Mouse (Mus musculus): ENCODE data around the gene Ddx54. TPM values are rescaled to one million over a fixed set of nuclear protein-coding genes. Genes with fewer than 3 reads are reported as not detected.

Gene Ddx54
- polyA plus RNA-seq, 2 experiments: 9.9 to 12.4 TPM

DNA sequence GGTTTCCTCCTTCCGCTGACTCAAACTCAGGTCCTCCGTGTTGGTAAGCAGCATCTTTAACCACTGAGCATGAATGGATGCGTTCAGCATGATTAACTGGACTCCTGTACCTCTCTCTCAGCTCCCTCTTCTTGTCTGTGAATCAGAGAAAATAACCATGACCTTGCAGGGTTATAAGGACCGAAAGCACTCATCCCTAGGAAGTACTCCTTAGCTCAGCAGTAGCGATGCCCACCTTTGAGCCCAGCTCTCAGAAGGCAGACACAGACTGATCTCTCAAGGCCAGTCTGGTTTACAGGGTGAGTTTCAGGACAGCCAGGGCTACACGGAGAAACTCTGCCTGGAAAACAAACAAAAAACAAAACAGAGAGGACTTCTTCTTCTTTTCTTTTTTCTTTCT, 18.1 kb upstream of the Ddx54 start:
- Histone ChIP-seq H3K9me3 (ENCODE audit: control insufficient read depth, low read length) (peaks cover 3% of the 10 kb centered on the region), H3K4me1 (replicated peaks; ENCODE audit: control insufficient read depth in 2 of 2, insufficient read depth in 2 of 2, low read length in 1 of 2) (peaks cover 10 to 17% of the 10 kb centered on the region in 2 experiments), H3K36me3 (replicated peaks; ENCODE audit: control insufficient read depth, insufficient read depth, low read depth) (no peaks in the 10 kb centered on the region), H3K27ac (no peak overlapping the region), H3K4me3 (ENCODE audit: insufficient read depth in 1 of 2, low read depth in 2 of 2, low read length in 2 of 2) (no peak overlapping the region), H3K4me2 (ENCODE audit: low read depth) (no peak overlapping the region), H3K9ac (replicated peaks) (no peak overlapping the region), H3K27me3 (ENCODE audit: control insufficient read depth, insufficient read depth, low read length) (no peaks in the 10 kb centered on the region)
- TF ChIP-seq CTCF (IDR thresholded peaks at IDR 0.05; ENCODE audit: low read depth) (no peak), EP300 (IDR thresholded peaks at IDR 0.05; ENCODE audit: low read depth) (no peak)
- no peak for ATAC-seq (ENCODE audit: insufficient read depth)
- 83% methylated on average over 6 of the region's 6 CpGs for WGBS (ENCODE audit: insufficient replicate concordance)
- DNase-seq (ENCODE audit: low read depth in 3 of 3, low spot score in 3 of 3): no peak

DNA sequence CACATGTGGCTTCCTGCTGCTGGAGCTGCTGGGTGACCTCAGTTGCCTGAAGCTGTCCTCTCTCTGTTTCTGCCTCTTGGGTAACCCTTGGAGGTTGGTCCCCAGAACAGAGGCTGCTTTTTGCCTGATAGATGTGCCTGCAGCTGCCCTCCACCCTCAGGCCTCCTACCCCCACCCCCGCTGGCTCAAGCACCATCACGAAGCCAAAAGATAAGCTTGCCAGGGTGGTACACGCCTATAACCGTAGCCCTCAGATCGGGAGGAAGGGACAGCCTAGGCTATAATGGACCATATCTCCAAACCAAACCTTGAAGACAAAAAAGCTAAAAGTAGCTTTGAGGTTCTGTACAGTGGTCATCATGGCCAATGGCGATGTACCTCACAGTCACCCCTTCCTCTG, 12.9 kb upstream of the Ddx54 start:
- 8% methylated on average over 6 of the region's 6 CpGs for WGBS (ENCODE audit: insufficient replicate concordance)
- H3K4me1 ChIP-seq (replicated peaks; ENCODE audit: control insufficient read depth in 2 of 2, insufficient read depth in 2 of 2, low read length in 1 of 2): peaks cover 27 to 32% of the 10 kb centered on the region in 2 experiments
- peak overlapping the region; percentile 45 for H3K4me2 ChIP-seq (ENCODE audit: low read depth)
- TF ChIP-seq CTCF (IDR thresholded peaks at IDR 0.05; ENCODE audit: low read depth) (no peak), EP300 (IDR thresholded peaks at IDR 0.05; ENCODE audit: low read depth) (peak; percentile 77)
- H3K27me3 ChIP-seq (ENCODE audit: control insufficient read depth, insufficient read depth, low read length): no peaks in the 10 kb centered on the region
- no peaks in the 10 kb centered on the region for H3K36me3 ChIP-seq (replicated peaks; ENCODE audit: control insufficient read depth, insufficient read depth, low read depth)
- no peak overlapping the region for H3K4me3 ChIP-seq (ENCODE audit: insufficient read depth in 1 of 2, low read depth in 2 of 2, low read length in 2 of 2)
- ATAC-seq (ENCODE audit: insufficient read depth): peak; percentile 90
- H3K27ac ChIP-seq: peak overlapping the region; percentile 68
- H3K9ac ChIP-seq (replicated peaks): peak overlapping the region; percentile 33
- DNase-seq (ENCODE audit: low read depth in 3 of 3, low spot score in 3 of 3): peak in 2 of 3 experiments; percentile 57 to 61
- no peaks in the 10 kb centered on the region for H3K9me3 ChIP-seq (ENCODE audit: control insufficient read depth, low read length)

DNA sequence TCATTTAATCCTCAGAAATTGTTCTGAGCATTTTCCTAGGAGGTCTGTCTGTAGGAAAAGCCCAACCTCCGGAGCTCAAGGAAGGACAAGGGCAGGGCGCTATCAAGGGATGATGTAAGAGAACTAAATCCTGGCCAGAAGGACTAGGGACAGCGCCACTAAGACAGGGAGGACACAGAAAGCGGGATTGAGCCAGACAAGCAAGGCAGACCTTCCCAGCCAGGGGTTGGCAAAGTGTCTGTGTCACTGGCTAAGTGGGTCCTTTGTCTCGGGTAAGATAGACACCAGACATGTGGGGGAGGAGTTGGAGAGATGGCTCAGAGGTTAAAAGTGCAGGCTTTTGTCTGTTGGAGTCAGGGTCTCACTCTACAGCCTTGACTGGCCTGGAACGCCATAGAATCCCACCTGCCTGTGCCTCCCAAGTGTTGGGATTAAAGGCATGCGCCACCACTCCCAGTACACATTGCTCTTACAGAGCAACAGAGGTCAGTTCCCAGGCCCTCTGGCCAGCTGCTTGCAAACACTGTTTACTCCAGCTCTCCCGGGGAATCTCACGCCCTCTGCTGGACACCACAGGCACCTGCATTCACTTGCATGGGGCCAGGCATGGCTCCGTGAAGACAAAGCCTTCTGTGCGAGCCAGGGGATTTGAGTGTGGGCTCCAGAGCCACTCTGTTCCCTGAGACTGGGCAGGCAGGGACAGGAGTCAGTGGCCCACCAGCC, 11.4 kb upstream of the Ddx54 start:
- Histone ChIP-seq H3K4me1 (replicated peaks; ENCODE audit: control insufficient read depth in 2 of 2, insufficient read depth in 2 of 2, low read length in 1 of 2) (peaks cover 31 to 37% of the 10 kb centered on the region in 2 experiments), H3K4me3 (ENCODE audit: insufficient read depth in 1 of 2, low read depth in 2 of 2, low read length in 2 of 2) (no peak overlapping the region), H3K36me3 (replicated peaks; ENCODE audit: control insufficient read depth, insufficient read depth, low read depth) (no peaks in the 10 kb centered on the region), H3K9ac (replicated peaks) (no peak overlapping the region; the same call in 1 of the 2 replicates), H3K27me3 (ENCODE audit: control insufficient read depth, insufficient read depth, low read length) (no peaks in the 10 kb centered on the region), H3K4me2 (ENCODE audit: low read depth) (peak overlapping the region; percentile 45), H3K27ac (peak overlapping the region; percentile 12), H3K9me3 (ENCODE audit: control insufficient read depth, low read length) (no peaks in the 10 kb centered on the region)
- WGBS (ENCODE audit: insufficient replicate concordance): 52% methylated on average over 11 of the region's 11 CpGs
- TF ChIP-seq CTCF (IDR thresholded peaks at IDR 0.05; ENCODE audit: low read depth) (peak; percentile 97), EP300 (IDR thresholded peaks at IDR 0.05; ENCODE audit: low read depth) (no peak)
- ATAC-seq (ENCODE audit: insufficient read depth) (no peak), DNase-seq (ENCODE audit: low read depth in 3 of 3, low spot score in 3 of 3) (peak in 1 of 3 experiments; percentile 55)

DNA sequence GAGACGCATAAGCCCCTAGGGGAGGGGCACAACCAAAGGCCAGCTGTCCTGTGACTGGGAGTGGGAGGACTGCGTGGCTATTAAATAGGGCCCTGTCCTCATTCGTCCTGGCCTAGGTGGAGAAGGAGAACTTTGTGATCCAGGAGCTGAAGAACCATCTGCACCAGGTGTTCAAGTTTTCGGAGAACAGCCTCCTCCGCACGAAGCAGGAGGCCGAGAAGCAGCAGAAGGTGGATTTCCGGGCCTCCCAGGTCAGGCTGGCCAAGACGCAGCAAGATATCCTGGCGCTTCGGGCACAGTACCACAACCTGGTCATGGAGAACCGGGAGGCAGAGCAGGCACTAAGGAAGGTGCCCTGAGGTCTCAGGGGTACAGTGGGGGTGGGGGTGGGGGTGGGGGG, 10.3 kb upstream of the Ddx54 start:
- no peak for ATAC-seq (ENCODE audit: insufficient read depth)
- no peak overlapping the region for H3K9ac ChIP-seq (replicated peaks)
- peaks cover 31 to 37% of the 10 kb centered on the region in 2 experiments for H3K4me1 ChIP-seq (replicated peaks; ENCODE audit: control insufficient read depth in 2 of 2, insufficient read depth in 2 of 2, low read length in 1 of 2)
- TF ChIP-seq EP300 (IDR thresholded peaks at IDR 0.05; ENCODE audit: low read depth) (no peak), CTCF (IDR thresholded peaks at IDR 0.05; ENCODE audit: low read depth) (no peak)
- no peaks in the 10 kb centered on the region for H3K9me3 ChIP-seq (ENCODE audit: control insufficient read depth, low read length)
- H3K27ac ChIP-seq: no peak overlapping the region
- no peak overlapping the region for H3K4me2 ChIP-seq (ENCODE audit: low read depth)
- H3K4me3 ChIP-seq (ENCODE audit: insufficient read depth in 1 of 2, low read depth in 2 of 2, low read length in 2 of 2): no peak overlapping the region
- H3K36me3 ChIP-seq (replicated peaks; ENCODE audit: control insufficient read depth, insufficient read depth, low read depth): no peaks in the 10 kb centered on the region
- no peak for DNase-seq (ENCODE audit: low read depth in 3 of 3, low spot score in 3 of 3)
- WGBS (ENCODE audit: insufficient replicate concordance): 81% methylated on average over 12 of the region's 12 CpGs
- H3K27me3 ChIP-seq (ENCODE audit: control insufficient read depth, insufficient read depth, low read length): no peaks in the 10 kb centered on the region

DNA sequence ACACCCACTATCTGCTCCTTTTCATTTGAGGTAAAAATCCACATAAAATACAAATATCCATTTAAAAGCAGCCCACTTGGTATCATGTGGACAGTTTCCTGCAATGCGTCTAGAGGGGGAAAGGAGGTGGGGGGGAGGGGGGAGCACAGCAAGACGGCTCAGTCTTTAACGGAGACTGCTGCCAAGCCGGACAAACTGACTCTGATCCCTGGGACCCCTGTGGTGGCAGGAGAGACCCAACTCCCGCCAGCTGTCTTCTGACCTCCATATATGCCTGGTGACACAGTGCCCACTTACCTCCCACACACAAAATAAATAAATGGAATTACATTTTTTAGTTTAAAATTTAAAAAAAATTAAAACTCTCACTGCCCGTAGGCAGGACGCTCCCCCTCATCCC, 9.0 kb upstream of the Ddx54 start:
- H3K4me2 ChIP-seq (ENCODE audit: low read depth): no peak overlapping the region
- no peak for DNase-seq (ENCODE audit: low read depth in 3 of 3, low spot score in 3 of 3)
- no peak for TF ChIP-seq EP300 (IDR thresholded peaks at IDR 0.05; ENCODE audit: low read depth)
- no peak for TF ChIP-seq CTCF (IDR thresholded peaks at IDR 0.05; ENCODE audit: low read depth)
- H3K9ac ChIP-seq (replicated peaks): no peak overlapping the region
- H3K27me3 ChIP-seq (ENCODE audit: control insufficient read depth, insufficient read depth, low read length): no peaks in the 10 kb centered on the region
- H3K9me3 ChIP-seq (ENCODE audit: control insufficient read depth, low read length): no peaks in the 10 kb centered on the region
- H3K4me1 ChIP-seq (replicated peaks; ENCODE audit: control insufficient read depth in 2 of 2, insufficient read depth in 2 of 2, low read length in 1 of 2): peaks cover 29 to 32% of the 10 kb centered on the region in 2 experiments
- no peak overlapping the region for H3K27ac ChIP-seq
- no peak overlapping the region for H3K4me3 ChIP-seq (ENCODE audit: insufficient read depth in 1 of 2, low read depth in 2 of 2, low read length in 2 of 2)
- no peak for ATAC-seq (ENCODE audit: insufficient read depth)
- 78% methylated on average over 7 of the region's 7 CpGs for WGBS (ENCODE audit: insufficient replicate concordance)
- no peaks in the 10 kb centered on the region for H3K36me3 ChIP-seq (replicated peaks; ENCODE audit: control insufficient read depth, insufficient read depth, low read depth)

All from liver, embryonic 14.5 days (tissue).